Mouse (Mus musculus) spleen, adult 2 months (tissue): ENCODE results near the gene Rasgef1b. TPM values are rescaled to one million over a fixed set of nuclear protein-coding genes. Genes with fewer than 3 reads are reported as not detected.

Experiments
- DNase-seq, 2 experiments: peaks; one replicate each; pipeline versions ENCODE4 v3.0.0 to v3.0.0-alpha.2; 2012 to 2021; ENCODE audit warnings: low spot score in 2 of 2, low read depth in 1 of 2
- H3K27ac ChIP-seq: fragments of 200-500 bp; 2 replicates; pipeline ENCODE4 v1.5.1; 2012; ENCODE audit warnings: low read length, inconsistent platforms; ENCODE audit not compliant: insufficient read depth
- H3K27me3 ChIP-seq: fragments of 200-500 bp; 2 replicates; pipeline ENCODE4 v1.6.1; 2012; ENCODE audit warnings: mild to moderate bottlenecking, moderate library complexity, low read length, inconsistent platforms; ENCODE audit not compliant: control insufficient read depth, insufficient read depth
- H3K36me3 ChIP-seq: fragments of 200-500 bp; 2 replicates; pipeline ENCODE4 v1.6.1; 2012; ENCODE audit warnings: mild to moderate bottlenecking, low read length, inconsistent platforms; ENCODE audit not compliant: control insufficient read depth, insufficient read depth
- H3K4me1 ChIP-seq: fragments of 200-500 bp; 2 replicates; pipeline ENCODE4 v1.6.1; 2011; ENCODE audit warnings: inconsistent platforms; ENCODE audit not compliant: control insufficient read depth, insufficient read depth, insufficient read length
- H3K4me3 ChIP-seq: fragments of 200-500 bp; 2 replicates; pipeline ENCODE4 v1.5.1; 2011; ENCODE audit warnings: mild to moderate bottlenecking, inconsistent platforms; ENCODE audit not compliant: insufficient read depth, insufficient read length; ENCODE audit errors: extremely low read depth
- CTCF ChIP-seq: fragments of 200-500 bp; IDR thresholded peaks from 2 replicates; pipeline ENCODE4 v1.5.1; 2011; ENCODE audit warnings: mild to moderate bottlenecking, inconsistent platforms; ENCODE audit not compliant: insufficient read depth, insufficient read length, insufficient replicate concordance; ENCODE audit errors: extremely low read depth
- POLR2A ChIP-seq: fragments of 200-500 bp; IDR thresholded peaks from 2 replicates; pipeline ENCODE4 v1.6.1; 2011; ENCODE audit warnings: low read depth, low read length, inconsistent platforms
- WGBS: fragments of 180-500 bp; shearing (Covaris S2); methylation state at CpG from one replicate; pipeline ENCODE4 v1.1.7; 2018; 5-methylcytosine and 5-hydroxymethylcytosine counted together
- polyA plus RNA-seq: library from polyadenylated mRNA; depleted of rRNA; stranded (reverse); fragments of >200 nt; gene quantifications from 2 replicates; pipeline ENCODE4 v1.2.3, GENCODE M21; 2012

The Rasgef1b gene
- polyA plus RNA-seq, 1 experiment: 13.9 TPM

- no peak for TF ChIP-seq POLR2A
- no peak for TF ChIP-seq CTCF
- Histone ChIP-seq H3K36me3 (no peaks in the 10 kb centered on the region), H3K27me3 (no peaks in the 10 kb centered on the region), H3K4me1 (peaks cover 40% of the 10 kb centered on the region), H3K4me3 (no peak overlapping the region), H3K27ac (peak overlapping the region; percentile 11)
- WGBS: 18% methylated on average over 5 of the region's 5 CpGs
- peak; percentile 53 to 58 for DNase-seq
Observed at GRCm38 (mm10) chr5:99382786-99383185, 346.1 kb downstream of the Rasgef1b start.

- H3K27me3 ChIP-seq: no peaks in the 10 kb centered on the region
- H3K4me1 ChIP-seq: peaks cover 33% of the 10 kb centered on the region
- no peaks in the 10 kb centered on the region for H3K36me3 ChIP-seq
- H3K4me3 ChIP-seq: no peak overlapping the region
- DNase-seq: no peak
- peak overlapping the region; percentile 45; the same call in 1 of the 2 replicates for H3K27ac ChIP-seq
- no peak for TF ChIP-seq POLR2A
- no peak for TF ChIP-seq CTCF
- WGBS: 67% methylated on average over 2 of the region's 2 CpGs
Observed at GRCm38 (mm10) chr5:99381639-99382038, 347.2 kb downstream of the Rasgef1b start.

GRCm38 (mm10) chr5:99380882-99381281 is 348.0 kb downstream of the Rasgef1b start:
- Histone ChIP-seq H3K4me3 (no peak overlapping the region), H3K27me3 (no peaks in the 10 kb centered on the region), H3K4me1 (peaks cover 29% of the 10 kb centered on the region), H3K27ac (peak overlapping the region; percentile 4), H3K36me3 (no peaks in the 10 kb centered on the region)
- no peak for TF ChIP-seq CTCF
- WGBS: 93% methylated on average over 9 of the region's 9 CpGs
- no peak for DNase-seq

GRCm38 (mm10) chr5:99380166-99380565 is 348.7 kb downstream of the Rasgef1b start:
- H3K27ac ChIP-seq: peak overlapping the region; percentile 4
- WGBS: 46% methylated on average over 12 of the region's 12 CpGs

GRCm38 (mm10) chr5:99378437-99379226 is 350.2 kb downstream of the Rasgef1b start:
- DNase-seq: no peak
- Histone ChIP-seq H3K27ac (no peak overlapping the region), H3K27me3 (no peaks in the 10 kb centered on the region), H3K4me1 (peaks cover 27% of the 10 kb centered on the region), H3K4me3 (no peak overlapping the region), H3K36me3 (no peaks in the 10 kb centered on the region)
- no peak for TF ChIP-seq CTCF
- TF ChIP-seq POLR2A: no peak
- 92% methylated on average over 11 of the region's 11 CpGs for WGBS

More at GRCm38 (mm10) chr5:99380166-99380565, 348.7 kb downstream of the Rasgef1b start:
- TF ChIP-seq POLR2A: no peak
- no peak for TF ChIP-seq CTCF
- DNase-seq: peak in 1 of 2 experiments; percentile 13
- H3K36me3 ChIP-seq: no peaks in the 10 kb centered on the region
- no peak overlapping the region for H3K4me3 ChIP-seq
- peaks cover 29% of the 10 kb centered on the region for H3K4me1 ChIP-seq
- no peaks in the 10 kb centered on the region for H3K27me3 ChIP-seq

- peak overlapping the region; percentile 47; the same call in 1 of the 2 replicates for H3K27ac ChIP-seq
- peaks cover 12% of the 10 kb centered on the region; the same call in 1 of the 2 replicates for H3K4me1 ChIP-seq
- H3K36me3 ChIP-seq: no peaks in the 10 kb centered on the region
- DNase-seq: no peak
- TF ChIP-seq CTCF: no peak
- no peak for TF ChIP-seq POLR2A
- H3K27me3 ChIP-seq: no peaks in the 10 kb centered on the region
- 24% methylated on average over 7 of the region's 7 CpGs for WGBS
- no peak overlapping the region for H3K4me3 ChIP-seq
Observed at GRCm38 (mm10) chr5:99375725-99376124, 353.1 kb downstream of the Rasgef1b start.

GRCm38 (mm10) chr5:99374460-99374859 is 354.4 kb downstream of the Rasgef1b start:
- H3K27me3 ChIP-seq: no peaks in the 10 kb centered on the region
- WGBS: 83% methylated on average over 6 of the region's 6 CpGs
- no peak for DNase-seq
- no peaks in the 10 kb centered on the region for H3K36me3 ChIP-seq
- H3K4me1 ChIP-seq: peaks cover 2% of the 10 kb centered on the region; the same call in 1 of the 2 replicates
- TF ChIP-seq POLR2A (no peak), CTCF (no peak)
- H3K27ac ChIP-seq: no peak overlapping the region
- H3K4me3 ChIP-seq: no peak overlapping the region
